Mouse (Mus musculus) WW6 (cell line): ENCODE data around the gene Coro7.
A peak's percentile ranks its signal among the peaks of the same experiment; 100 is the strongest.
"Not testable (repeated sequence)": the region's sequence is repeated elsewhere in the genome, so short reads cannot be mapped to it uniquely, and the experiment has no call there.

Source experiments
- DNase-seq: peaks from one replicate; pipeline ENCODE4 v3.0.0-alpha.2; 2013; ENCODE audit warnings: low read depth, low spot score

Coro7 gene

GRCm38 (mm10) chr16:4595527-4595963 is 84.0 kb downstream of the Coro7 start:
- DNase-seq = no peak

- DNase-seq = no peak
These were observed 84.6 kb downstream of the Coro7 start for GRCm38 (mm10) chr16:4594814-4595526.

- no peak for DNase-seq
These were observed 85.4 kb downstream of the Coro7 start, which contains the start of gene Glis2 for GRCm38 (mm10) chr16:4593971-4594813. Gene Glis2, plus strand, starts transcription at chr16:4594713.

- no peak for DNase-seq
These were observed 86.4 kb downstream of the Coro7 start for GRCm38 (mm10) chr16:4592909-4593875.

- DNase-seq = no peak
These were observed 89.3 kb downstream of the Coro7 start for GRCm38 (mm10) chr16:4590236-4590635.

GRCm38 (mm10) chr16:4587516-4588210 is 91.9 kb downstream of the Coro7 start:
- DNase-seq = no peak

- peak; percentile 93 for DNase-seq
These were observed 93.0 kb downstream of the Coro7 start for GRCm38 (mm10) chr16:4586531-4587123.

- DNase-seq = no peak
These were observed 93.7 kb downstream of the Coro7 start for GRCm38 (mm10) chr16:4585642-4586530.

- DNase-seq = no peak
These were observed 95.1 kb downstream of the Coro7 start for GRCm38 (mm10) chr16:4584438-4584837.

- no peak for DNase-seq
These were observed 95.8 kb downstream of the Coro7 start for GRCm38 (mm10) chr16:4583807-4584206.

GRCm38 (mm10) chr16:4581179-4581578 is 98.4 kb downstream of the Coro7 start:
- not testable (repeated sequence) for DNase-seq

- DNase-seq = no peak
These were observed 100.9 kb downstream of the Coro7 start for GRCm38 (mm10) chr16:4578630-4579029.

- no peak for DNase-seq
These were observed 102.7 kb downstream of the Coro7 start for GRCm38 (mm10) chr16:4576873-4577272.
